Mouse (Mus musculus) c-Kit-positive CD71-positive TER-119-positive erythroid progenitor cells, embryonic 14.5 days (primary cell): ENCODE measurements at regions not wholly inside any gene's neighbourhood (a gene's known extent, or its start where the extent isn't known, plus 50 kb on each side); places are given as distances from the start of the nearest gene placed in this dataset.

Experiments used
- DNase-seq: peaks from one replicate; pipeline ENCODE4 v3.0.0-alpha.2; 2013; ENCODE audit warnings: low spot score

GRCm38 (mm10) chr1:185842481-185842880, 274.6 kb downstream of the Lyplal1 start:
- no peak for DNase-seq

DNA sequence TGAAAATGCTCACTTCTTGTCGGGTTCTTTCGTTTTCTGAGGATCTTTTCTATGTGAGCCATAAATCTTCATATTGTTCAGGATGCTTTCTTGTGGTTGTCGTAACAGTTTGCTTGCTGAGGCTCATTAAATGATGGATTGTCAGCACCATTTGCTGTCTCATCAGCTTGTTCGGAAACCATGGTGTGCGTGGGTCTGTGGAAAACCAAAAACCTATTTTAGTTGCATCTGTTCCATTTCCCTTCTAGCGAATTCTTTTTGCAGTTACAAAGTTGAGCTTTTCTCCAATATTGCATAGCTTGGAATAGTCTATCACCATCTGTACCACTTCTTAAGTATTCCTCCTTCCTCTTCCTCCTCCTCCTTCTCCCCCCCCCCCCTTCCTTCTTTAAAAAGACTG, 269.9 kb downstream of the Lyplal1 start:
- no peak for DNase-seq

GRCm38 (mm10) chr1:185850590-185850989, 266.5 kb downstream of the Lyplal1 start:
- no peak for DNase-seq

DNA sequence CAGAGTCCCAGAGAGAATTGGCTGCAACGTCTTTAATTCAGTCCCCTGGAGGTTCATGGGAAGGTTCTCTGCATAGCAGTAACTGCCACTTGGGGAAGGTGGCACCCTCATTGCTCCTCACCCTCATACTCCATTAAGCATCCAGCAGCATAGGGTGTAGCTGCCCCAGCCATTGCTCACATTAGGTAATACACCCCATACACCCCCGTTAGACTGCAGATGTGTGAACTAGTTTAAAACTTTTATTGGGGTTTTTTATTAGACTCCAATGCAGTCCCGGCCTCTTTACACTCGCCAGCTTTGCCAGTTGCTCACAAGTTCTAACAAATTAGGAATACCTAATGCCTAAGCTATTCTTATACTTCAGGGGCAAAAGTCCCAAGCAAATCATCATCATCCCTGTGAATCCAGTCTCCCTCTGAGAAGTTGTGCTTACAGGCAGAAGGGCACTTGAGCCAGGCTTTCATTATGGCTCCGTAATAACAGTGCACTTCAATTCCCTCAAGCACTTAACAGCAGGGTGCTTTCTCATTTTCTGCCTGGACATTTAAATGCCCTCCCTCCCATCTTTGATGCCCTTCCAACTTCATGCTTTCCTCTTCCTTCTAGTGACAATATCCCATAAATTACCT, 265.7 kb downstream of the Lyplal1 start:
- DNase-seq = no peak

DNA sequence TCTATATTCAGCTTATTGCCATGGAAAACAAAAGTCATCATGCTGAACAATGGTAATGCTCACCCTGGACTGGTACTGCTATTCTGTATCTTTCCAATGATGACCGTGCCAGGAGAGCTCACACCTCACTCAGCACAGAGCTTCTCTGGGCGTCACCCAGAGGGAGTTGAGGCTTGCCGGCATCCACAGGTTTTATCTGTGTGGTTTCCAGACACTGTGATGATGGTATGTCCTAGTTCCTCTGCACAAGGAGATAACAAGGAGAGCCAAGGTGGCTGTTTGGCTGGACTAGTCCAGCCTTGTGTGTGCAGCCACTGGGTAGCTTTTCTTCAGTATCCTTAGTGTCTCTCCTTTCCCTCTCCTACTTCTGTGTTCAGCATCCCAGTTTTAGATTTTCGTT, 255.4 kb downstream of the Lyplal1 start:
- no peak for DNase-seq

- DNase-seq = no peak
Observed at GRCm38 (mm10) chr1:185865945-185866344, 251.2 kb downstream of the Lyplal1 start.

DNA sequence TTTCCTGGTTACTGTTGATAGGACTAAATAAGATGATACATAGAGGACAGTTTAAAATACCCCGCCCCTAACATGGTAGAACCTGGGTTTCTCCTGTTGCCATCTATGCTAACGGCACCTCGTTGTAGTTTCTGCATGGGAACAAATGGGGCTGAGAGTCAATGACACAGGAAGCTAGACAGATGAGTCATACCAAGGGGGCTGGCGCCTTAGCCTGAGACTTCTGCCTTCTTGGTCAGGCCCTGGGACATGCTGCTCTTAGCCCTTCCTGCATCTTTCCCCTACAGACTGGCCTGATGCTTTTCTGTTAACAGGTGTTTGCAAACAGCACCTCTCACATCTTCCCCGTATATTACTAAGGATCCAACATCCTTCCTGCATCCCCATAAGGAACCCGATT, 250.5 kb downstream of the Lyplal1 start:
- no peak for DNase-seq

DNA sequence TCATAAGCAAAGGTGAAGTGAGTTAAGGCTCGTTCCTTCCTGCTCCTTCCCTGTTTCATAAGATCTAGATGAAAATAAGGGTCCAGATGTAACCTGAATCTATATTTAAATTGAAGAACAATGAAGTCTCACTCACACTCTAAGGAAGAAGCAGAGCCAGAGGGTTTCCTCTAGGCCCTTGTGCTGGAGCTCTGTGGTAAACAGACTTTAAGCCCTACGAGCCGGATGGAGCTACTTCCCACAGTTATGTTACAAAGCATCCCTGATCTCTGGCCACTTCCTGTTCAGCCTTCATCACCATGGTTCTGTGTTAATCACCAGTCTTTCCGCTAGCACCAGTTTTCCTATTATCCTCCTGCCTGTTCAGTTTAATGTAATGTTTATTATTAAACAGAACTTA, 250.1 kb downstream of the Lyplal1 start:
- no peak for DNase-seq

GRCm38 (mm10) chr1:185868721-185869120, 248.4 kb downstream of the Lyplal1 start:
- no peak for DNase-seq

GRCm38 (mm10) chr1:185887031-185887430, 230.1 kb downstream of the Lyplal1 start:
- no peak for DNase-seq

GRCm38 (mm10) chr1:185891814-185892213, 225.3 kb downstream of the Lyplal1 start:
- DNase-seq = no peak

- no peak for DNase-seq
Observed at GRCm38 (mm10) chr1:185893421-185893820, 223.7 kb downstream of the Lyplal1 start.

- DNase-seq = no peak
Observed at GRCm38 (mm10) chr1:185898475-185898874, 218.6 kb downstream of the Lyplal1 start.

DNA sequence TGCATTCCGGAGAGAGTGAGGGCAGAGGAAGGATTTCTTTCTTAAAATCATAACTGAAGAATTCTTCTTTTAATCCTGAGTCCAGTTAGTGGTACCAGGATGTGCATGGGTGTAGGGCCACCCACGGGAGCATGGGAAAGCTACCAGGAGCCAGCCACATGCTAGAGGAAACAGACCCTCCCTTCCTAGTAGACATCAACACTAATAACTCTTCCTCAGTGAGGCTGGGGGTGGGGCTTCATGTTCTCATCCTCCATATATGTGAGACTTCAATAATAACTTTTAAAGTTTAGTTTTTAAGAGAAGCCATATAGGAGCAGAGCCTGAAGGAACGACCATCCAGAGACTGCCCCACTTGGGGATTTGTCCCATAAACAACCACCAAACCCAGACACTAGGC, 216.8 kb downstream of the Lyplal1 start:
- no peak for DNase-seq

- DNase-seq = no peak
Observed at GRCm38 (mm10) chr1:185902395-185902794, 214.7 kb downstream of the Lyplal1 start.

GRCm38 (mm10) chr1:185905666-185906065, 211.4 kb downstream of the Lyplal1 start:
- no peak for DNase-seq

DNA sequence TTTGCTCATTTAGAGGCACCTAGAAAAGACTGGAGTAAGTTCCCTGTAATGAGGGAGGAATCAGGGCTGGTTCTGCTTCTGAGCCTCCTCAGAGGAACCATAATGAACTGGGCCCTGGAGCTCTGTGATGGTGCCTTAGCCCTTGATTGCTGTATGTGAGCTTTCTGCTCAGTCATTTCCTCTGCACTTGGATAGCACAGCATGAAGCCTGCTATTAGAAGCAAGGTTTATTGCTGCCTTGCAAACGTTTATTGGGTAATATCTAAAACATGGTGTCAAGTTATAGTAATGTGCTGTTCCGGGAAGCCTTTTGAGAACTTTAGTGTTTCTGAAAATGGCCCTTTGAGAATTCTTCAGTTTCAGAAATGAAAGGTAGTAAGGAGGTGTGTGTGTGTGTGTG, 201.5 kb downstream of the Lyplal1 start:
- no peak for DNase-seq

DNA sequence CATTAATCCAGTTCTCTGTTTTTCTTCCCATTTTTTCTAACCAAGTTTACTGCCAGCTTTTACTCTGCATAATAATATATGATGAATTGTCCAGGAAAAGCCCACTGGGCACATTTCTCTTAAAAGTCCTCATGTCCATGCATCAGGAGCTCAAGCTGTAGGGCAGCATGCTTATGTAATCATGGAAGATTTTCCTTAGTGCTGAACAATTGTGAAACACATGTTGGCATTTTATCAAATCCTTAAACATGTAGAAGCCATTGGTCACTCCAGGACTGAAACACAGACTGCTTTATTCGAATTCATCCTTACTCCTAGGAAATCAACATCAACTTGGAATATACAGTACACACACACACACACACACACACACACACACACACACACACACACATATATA, 198.4 kb downstream of the Lyplal1 start:
- no peak for DNase-seq

GRCm38 (mm10) chr1:185923723-185924122, 193.4 kb downstream of the Lyplal1 start:
- no peak for DNase-seq

GRCm38 (mm10) chr1:185929000-185929399, 188.1 kb downstream of the Lyplal1 start:
- no peak for DNase-seq

- DNase-seq = no peak
Observed at GRCm38 (mm10) chr1:185929761-185930160, 187.3 kb downstream of the Lyplal1 start.

GRCm38 (mm10) chr1:185933623-185934022, 183.5 kb downstream of the Lyplal1 start:
- DNase-seq = no peak

DNA sequence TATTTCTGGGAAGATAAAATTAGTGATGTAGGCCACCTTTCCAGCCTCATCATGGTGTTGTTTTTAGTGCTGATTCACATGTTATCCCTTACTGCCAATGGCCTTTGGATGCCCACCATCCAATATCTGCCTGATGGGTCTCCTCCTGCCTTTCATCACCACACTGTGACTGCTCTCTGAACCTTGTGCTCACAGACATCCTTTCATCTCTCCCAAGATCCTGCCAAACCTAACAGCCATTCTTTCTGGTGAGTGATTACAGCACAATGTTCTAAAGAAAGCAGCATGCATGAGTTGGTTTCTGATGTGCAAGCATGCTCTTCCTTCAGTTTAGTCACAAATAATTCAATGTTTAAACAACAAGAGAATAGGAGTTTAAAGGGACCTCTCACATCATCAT, 180.1 kb downstream of the Lyplal1 start:
- DNase-seq = no peak

- DNase-seq = no peak
Observed at GRCm38 (mm10) chr1:185939914-185940313, 177.2 kb downstream of the Lyplal1 start.

DNA sequence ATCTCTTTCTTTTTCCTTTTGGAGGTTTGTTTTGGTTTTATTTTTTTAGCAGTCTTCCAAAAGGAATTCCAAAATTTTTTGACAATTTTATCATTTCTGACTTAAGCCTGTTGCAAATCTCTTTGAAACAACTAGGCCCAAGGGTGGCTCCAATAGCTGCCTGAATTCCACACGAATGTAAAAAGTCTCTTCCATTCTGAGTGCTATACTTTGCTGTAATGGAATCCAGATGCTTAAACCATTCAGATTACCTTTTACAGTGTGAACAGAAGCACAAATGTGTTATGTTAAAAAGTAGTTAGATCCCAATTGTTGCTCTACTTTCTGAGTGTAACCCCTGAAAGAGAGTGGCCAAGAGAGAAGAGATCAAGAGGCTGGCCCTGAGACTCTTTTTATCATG, 176.6 kb downstream of the Lyplal1 start:
- DNase-seq = no peak
